Mouse (Mus musculus): ENCODE measurements around the gene Col5a1.

Col5a1 gene

DNA sequence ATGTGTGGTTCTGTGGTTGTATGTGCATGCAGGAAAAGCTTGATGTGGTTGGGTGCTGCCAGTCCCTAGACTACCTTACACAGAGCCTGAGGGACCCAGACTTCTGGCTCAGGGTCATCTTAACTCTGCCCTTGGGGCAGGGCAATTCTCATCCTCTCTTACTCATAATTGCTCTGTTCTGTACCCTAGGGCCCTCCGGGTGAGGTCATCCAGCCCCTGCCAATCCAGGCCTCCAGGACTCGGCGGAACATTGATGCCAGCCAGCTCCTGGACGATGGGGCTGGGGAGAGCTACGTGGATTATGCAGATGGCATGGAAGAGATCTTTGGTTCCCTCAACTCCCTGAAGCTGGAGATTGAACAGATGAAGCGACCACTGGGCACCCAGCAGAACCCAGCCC lies 138.2 kb downstream of the Col5a1 start:
- in situ Hi-C loops (cut with MboI; ENCODE audit: unreplicated experiment in 2 of 2) = no loop called here

DNA sequence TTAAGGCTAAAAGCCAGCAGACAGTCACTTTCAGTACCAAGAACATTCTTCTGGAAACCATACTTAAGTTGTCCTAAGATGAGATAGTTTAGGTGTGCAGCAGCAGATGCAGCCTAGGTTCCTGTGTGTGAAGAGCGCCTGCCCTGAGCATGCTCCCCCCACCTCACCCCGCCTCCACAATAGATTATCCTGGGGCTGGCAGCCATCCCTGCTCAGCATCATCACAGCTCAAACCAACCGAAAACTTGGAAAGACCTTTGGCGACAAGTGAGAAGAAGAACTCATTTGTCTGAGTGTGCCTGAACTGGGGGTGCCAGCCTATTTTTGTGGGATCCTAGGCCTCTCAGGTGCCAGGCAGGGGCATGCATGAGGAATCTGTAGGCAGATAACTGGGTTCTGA lies 139.6 kb downstream of the Col5a1 start:
- in situ Hi-C loops (cut with MboI; ENCODE audit: unreplicated experiment in 2 of 2) = no loop called here

GRCm38 (mm10) chr2:28031860-28032259 lies 145.6 kb downstream of the Col5a1 start:
- in situ Hi-C loops (cut with MboI; ENCODE audit: unreplicated experiment in 2 of 2) = no loop called here

GRCm38 (mm10) chr2:28032469-28032868 lies 146.2 kb downstream of the Col5a1 start:
- in situ Hi-C loops (cut with MboI; ENCODE audit: unreplicated experiment in 2 of 2) = no loop called here

DNA sequence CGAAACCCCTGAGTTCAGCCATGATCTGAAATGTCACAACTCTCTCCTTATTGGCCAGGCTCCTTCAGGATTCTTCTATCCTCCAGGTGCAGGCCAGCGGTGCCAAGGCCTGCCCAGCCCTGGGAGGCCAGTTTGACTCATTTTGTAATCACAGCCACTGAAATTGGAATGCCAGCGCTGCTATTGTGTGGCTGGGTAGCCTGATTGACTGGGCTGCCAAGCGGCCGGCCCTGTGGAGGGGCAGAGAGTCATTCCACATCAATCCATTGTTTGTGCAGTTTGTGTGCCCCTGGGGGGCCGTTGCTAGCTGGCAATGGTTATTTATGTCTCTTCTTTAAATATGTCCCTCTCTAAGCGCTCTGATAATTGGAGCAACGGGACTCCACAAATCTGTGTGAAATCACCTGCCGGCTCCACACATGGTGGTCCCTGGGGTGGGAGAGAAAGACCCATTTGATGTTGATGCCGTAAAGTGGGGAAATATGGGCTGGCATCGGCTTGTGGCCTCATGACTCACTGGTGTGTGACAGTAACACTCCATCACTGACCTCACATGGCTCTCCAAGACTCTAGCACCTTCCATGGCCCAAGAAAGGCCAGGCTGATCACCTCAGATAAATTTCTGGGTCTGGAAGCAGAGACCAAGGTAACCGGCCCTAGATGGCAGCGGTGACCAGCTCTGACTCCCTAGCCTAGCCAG lies 147.9 kb downstream of the Col5a1 start:
- in situ Hi-C loops (cut with MboI; ENCODE audit: unreplicated experiment in 2 of 2) = no loop called here

DNA sequence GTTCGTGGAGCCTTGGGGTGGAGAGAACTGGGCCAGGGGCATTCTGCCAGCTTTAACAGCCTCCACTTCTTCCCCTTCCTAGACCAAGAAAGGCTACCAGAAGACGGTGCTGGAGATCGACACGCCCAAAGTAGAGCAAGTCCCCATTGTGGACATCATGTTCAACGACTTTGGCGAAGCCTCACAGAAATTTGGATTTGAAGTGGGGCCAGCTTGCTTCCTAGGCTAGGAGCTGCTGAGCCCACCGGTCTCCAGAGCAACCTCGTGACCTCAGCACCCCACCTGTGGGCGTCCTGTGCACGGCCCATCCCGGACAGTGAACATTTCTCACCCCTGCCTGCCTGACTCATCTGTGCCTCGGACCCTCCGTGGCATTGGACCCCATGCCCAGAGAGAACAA lies 150.6 kb downstream of the Col5a1 start:
- in situ Hi-C loops (cut with MboI; ENCODE audit: unreplicated experiment in 2 of 2) = no loop called here

- in situ Hi-C loops (cut with MboI; ENCODE audit: unreplicated experiment in 2 of 2) = no loop called here
These were observed 151.5 kb downstream of the Col5a1 start for GRCm38 (mm10) chr2:28037505-28038390.

DNA sequence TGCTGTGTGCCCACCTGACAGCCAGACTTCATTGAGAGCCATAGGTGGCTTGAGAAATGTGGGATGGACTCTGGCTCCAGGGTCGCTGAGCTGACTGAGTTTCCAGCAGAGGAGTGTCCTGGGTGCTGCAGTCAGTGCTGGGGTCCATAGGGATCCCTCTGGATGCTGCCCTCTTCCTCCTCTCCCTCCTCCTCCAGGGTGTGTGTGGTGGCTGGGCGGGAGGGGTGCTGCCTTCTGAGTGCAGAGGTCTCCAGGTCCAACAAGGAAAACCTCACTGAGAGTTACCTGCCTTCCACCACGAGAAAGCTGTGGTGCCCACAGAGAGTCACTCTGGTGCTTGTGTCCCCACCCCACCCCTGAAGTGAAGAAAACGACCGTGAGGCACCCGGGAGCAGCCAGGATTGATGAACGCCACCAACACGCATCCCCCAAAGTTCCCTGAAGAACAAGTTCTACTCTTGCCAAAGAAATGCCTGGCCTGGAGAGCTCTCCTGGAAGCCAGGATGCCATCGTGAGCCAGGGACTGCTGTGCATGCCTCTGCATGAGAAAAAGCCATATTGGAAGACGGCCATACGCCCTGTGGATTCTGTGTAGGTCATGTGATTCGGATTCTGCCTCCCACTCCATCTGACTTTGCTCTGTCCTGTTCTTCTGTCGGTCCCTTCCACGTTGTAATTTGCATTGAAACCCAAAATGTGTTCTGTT lies 152.3 kb downstream of the Col5a1 start:
- in situ Hi-C loops (cut with MboI; ENCODE audit: unreplicated experiment in 2 of 2) = no loop called here

GRCm38 (mm10) chr2:28039647-28040325 lies 153.6 kb downstream of the Col5a1 start:
- in situ Hi-C loops (cut with MboI; ENCODE audit: unreplicated experiment in 2 of 2) = no loop called here

- in situ Hi-C loops (cut with MboI; ENCODE audit: unreplicated experiment in 2 of 2) = no loop called here
These were observed 154.2 kb downstream of the Col5a1 start for GRCm38 (mm10) chr2:28040466-28040865.

- in situ Hi-C loops (cut with MboI; ENCODE audit: unreplicated experiment in 2 of 2) = no loop called here
These were observed 158.8 kb downstream of the Col5a1 start for GRCm38 (mm10) chr2:28044920-28045598.

DNA sequence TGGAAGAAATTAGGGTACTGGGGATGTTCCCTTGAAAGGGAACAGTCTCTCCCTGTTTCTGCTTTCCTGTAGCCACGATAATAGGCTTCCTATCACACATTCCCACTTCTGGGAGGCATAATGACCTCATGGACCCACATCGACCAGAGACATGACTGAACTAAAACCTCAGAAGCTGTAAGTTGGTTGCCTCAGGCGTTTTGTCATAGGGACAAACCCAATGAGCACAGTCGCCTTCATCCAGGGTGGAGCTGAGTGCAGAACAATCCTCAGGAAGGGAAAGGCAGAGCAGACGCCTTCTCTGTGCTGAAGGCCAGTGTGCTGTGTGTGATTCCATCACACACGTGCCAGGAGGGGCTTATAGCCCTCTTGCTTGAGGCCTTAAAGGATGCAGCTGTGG lies 160.1 kb downstream of the Col5a1 start:
- in situ Hi-C loops (cut with MboI; ENCODE audit: unreplicated experiment in 2 of 2) = no loop called here

- in situ Hi-C loops (cut with MboI; ENCODE audit: unreplicated experiment in 2 of 2) = no loop called here
These were observed 160.9 kb downstream of the Col5a1 start for GRCm38 (mm10) chr2:28047092-28047491.

DNA sequence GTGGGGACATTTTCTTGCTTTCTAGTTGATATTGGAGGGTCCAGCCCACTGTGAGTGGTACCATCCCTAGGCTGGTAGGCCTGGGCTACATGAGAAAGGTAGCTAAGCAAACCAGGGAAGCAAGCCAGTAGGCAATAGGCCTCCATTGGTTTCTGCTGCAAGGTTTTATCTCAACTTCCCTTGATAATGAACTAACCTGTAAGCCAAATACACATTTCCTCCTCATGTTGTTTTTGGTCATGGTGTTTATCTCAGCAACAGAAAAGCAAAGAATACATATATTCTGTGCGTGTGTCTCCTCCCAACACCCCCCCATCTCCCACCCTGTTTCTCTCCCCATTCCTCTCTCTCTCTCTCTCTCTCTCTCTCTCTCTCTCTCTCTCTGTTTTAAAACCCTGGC lies 173.7 kb downstream of the Col5a1 start:
- in situ Hi-C loops (cut with MboI; ENCODE audit: unreplicated experiment in 2 of 2) = no loop called here

DNA sequence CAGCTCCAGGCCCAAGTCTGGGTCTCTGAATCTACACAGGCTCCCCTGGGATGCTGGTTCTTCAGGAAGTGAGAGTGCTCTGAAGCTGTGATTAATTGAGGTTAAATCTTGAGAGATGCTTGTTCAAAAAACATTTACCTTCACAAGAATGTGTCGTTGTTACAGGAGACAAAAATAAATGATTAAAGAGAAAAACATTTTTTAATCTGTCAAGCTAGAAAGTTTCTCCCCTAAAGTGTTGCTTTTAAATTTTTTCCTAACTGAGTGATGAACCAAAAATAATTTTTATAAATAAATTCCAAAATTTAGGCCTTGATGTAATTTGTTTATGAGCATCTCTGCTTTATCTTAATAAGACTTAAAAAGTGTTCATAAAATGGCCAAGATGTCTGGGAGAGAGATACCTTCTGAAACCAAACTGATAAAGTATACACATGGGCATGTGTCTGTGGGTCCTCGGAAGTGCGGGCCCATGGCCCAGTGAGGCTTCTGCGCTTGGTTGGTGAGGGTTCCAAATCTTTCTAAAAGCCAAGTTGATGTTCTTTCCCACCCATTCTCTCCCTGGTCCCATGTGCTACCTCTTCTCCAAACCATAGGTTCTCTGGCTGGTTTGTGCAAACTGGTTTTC lies 177.6 kb downstream of the Col5a1 start:
- in situ Hi-C loops (cut with MboI; ENCODE audit: unreplicated experiment in 2 of 2) = no loop called here

- in situ Hi-C loops (cut with MboI; ENCODE audit: unreplicated experiment in 2 of 2) = no loop called here
These were observed 178.3 kb downstream of the Col5a1 start for GRCm38 (mm10) chr2:28064339-28065080.

- in situ Hi-C loops (cut with MboI; ENCODE audit: unreplicated experiment in 2 of 2) = no loop called here
These were observed 178.9 kb downstream of the Col5a1 start for GRCm38 (mm10) chr2:28065081-28065651.

DNA sequence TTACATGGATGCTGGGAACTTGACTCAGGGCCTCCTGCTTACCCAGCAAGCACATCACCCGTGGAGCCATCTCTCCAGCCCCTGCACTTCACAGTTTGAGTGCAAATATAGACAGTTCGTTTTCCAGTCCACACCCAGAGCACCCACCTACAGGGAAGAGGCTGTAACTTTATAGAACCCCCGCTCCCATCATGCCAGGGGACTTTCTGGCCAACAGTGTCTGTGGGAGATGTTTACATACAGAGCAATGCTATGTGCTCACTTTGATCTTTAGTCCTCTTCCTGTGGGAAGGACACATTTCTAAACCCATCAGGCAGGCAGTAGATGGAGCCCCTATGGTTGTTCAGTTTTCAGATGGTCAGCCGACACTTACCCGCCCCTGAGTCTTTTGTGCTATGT lies 180.5 kb downstream of the Col5a1 start:
- in situ Hi-C loops (cut with MboI; ENCODE audit: unreplicated experiment in 2 of 2) = no loop called here

- in situ Hi-C loops (cut with MboI; ENCODE audit: unreplicated experiment in 2 of 2) = no loop called here
These were observed 180.9 kb downstream of the Col5a1 start for GRCm38 (mm10) chr2:28067175-28067574.
